In genomic region chr5:4105651-4106186, GRCm38 (mm10) we compare ENCODE assay signal across 12 mouse cellular contexts. TPM values are rescaled to one million over a fixed set of nuclear protein-coding genes. Genes with fewer than 3 reads are reported as not detected.
DNase-seq lines count a peak whose midpoint lies in the region; ATAC-seq lines count a peak whose summit lies in the region.
"Had no signal": no experiment of that assay in that cellular context is flagged by ENCODE, and none has a peak within 500 bp of the region (broad histone marks: within the 10 kb centered on the region; RNA-seq: fewer than 3 reads in every experiment).

No protein-coding gene starts in this region.

- H3K36me3 ChIP-seq in liver, embryonic 12.5 days: peaks cover 19% of the 10 kb centered on the region
- peaks cover 12% of the 10 kb centered on the region for H3K36me3 ChIP-seq in liver, embryonic 11.5 days (ENCODE audit: control insufficient read depth, insufficient read depth, low read length)

- no peak overlapping the region for H3K9ac ChIP-seq in liver, embryonic 12.5 days
- no peak overlapping the region for H3K9ac ChIP-seq in liver, embryonic 11.5 days (ENCODE audit: low read depth, low read length)

- H3K27me3 ChIP-seq in liver, embryonic 12.5 days (replicated peaks): no peaks in the 10 kb centered on the region
- no peaks in the 10 kb centered on the region for H3K27me3 ChIP-seq in liver, embryonic 11.5 days (replicated peaks; ENCODE audit: control insufficient read depth, insufficient read depth, low read length)
- H3K27me3 ChIP-seq: heart, embryonic 12.5 days; limb, embryonic 15.5 days had no signal

- H3K9me3 ChIP-seq in liver, embryonic 12.5 days (replicated peaks): no peaks in the 10 kb centered on the region
- no peaks in the 10 kb centered on the region; the same call in 1 of the 2 replicates for H3K9me3 ChIP-seq in liver, embryonic 11.5 days (ENCODE audit: control insufficient read depth, low read length)
- H3K9me3 ChIP-seq: G1E; limb, embryonic 15.5 days had no signal

- no peak overlapping the region for H3K4me3 ChIP-seq in liver, embryonic 12.5 days
- no peak overlapping the region for H3K4me3 ChIP-seq in liver, embryonic 11.5 days (ENCODE audit: low read depth, low read length)

- 78% methylated on average over 2 of the region's 2 CpGs for WGBS in liver, embryonic 12.5 days (ENCODE audit: insufficient replicate concordance)
- WGBS in liver, embryonic 11.5 days: 88% methylated on average over 2 of the region's 2 CpGs

- ATAC-seq in liver, embryonic 12.5 days: no peak
- ATAC-seq in liver, embryonic 11.5 days (replicated peaks; ENCODE audit: low FRiP score): no peak

- peak overlapping the region; percentile 87; the same call in 1 of the 2 replicates for H3K27ac ChIP-seq in liver, embryonic 12.5 days
- no peak overlapping the region for H3K27ac ChIP-seq in liver, embryonic 11.5 days (ENCODE audit: low read depth, low read length)

- no peak overlapping the region for H3K4me2 ChIP-seq in liver, embryonic 12.5 days
- no peak overlapping the region for H3K4me2 ChIP-seq in liver, embryonic 11.5 days

- DNase-seq in liver, embryonic 11.5 days (ENCODE audit: low spot score): no peak
- DNase-seq in cerebellum, postnatal 10 days: peak; percentile 16 to 24
- peak; percentile 25 for DNase-seq in induced T-regulatory cell, adult 2 months (ENCODE audit: low read depth)
- DNase-seq in retina, embryonic 14.5 days (ENCODE audit: low spot score): peak; percentile 2
- no peak for DNase-seq in kidney, postnatal 14 days
- DNase-seq in frontal cortex, postnatal 36 days (ENCODE audit: low spot score in 2 of 2): no peak
- DNase-seq: layer of hippocampus, postnatal 36 days; lung, postnatal 14 days had no signal

- peaks cover 20% of the 10 kb centered on the region for H3K4me1 ChIP-seq in liver, embryonic 12.5 days
- H3K4me1 ChIP-seq in liver, embryonic 11.5 days (replicated peaks; ENCODE audit: control insufficient read depth, insufficient read depth, low read length): peaks cover 3% of the 10 kb centered on the region

RNA-seq across cellular contexts. Expression of gene Cyp51, which starts 1.2 kb away (rescaled TPM):
- 54.8 and 61.2 TPM in 2 replicates for polyA plus RNA-seq in liver, embryonic 12.5 days (2016; fragmentation: Nextera tagmentation; extraction: Ambion mirVana)
- polyA plus RNA-seq in liver, embryonic 11.5 days (2014; fragmentation: Nextera tagmentation; extraction: Ambion mirVana): 70.9 and 75.4 TPM in 2 replicates

Comparison
In these comparisons a context has a peak if more than half of its experiments do, and no peak if none do; other contexts are left out.
1. DNase-seq: peak in cerebellum, postnatal 10 days (2 of 2), induced T-regulatory cell, adult 2 months (single experiment) and retina, embryonic 14.5 days (single experiment); none in liver, embryonic 11.5 days (single experiment), kidney, postnatal 14 days (single experiment) and frontal cortex, postnatal 36 days (0 of 2).